Mouse (Mus musculus) limb, embryonic 10.5 days (tissue): Measurements from ENCODE around the gene Wdr83. TPM values are rescaled to one million over a fixed set of nuclear protein-coding genes. Genes with fewer than 3 reads are reported as not detected.
"Not testable (repeated sequence)": the region's sequence is repeated elsewhere in the genome, so short reads cannot be mapped to it uniquely, and the experiment has no call there.

Source experiments
- DNase-seq: peaks from one replicate; pipeline ENCODE4 v3.0.0-alpha.2; 2017; ENCODE audit warnings: low spot score
- H3K27ac ChIP-seq: fragments of 300-500 bp; sonication (generic); 2 replicates; pipeline ENCODE4 v1.5.1; 2016; ENCODE audit warnings: mild to moderate bottlenecking
- H3K27me3 ChIP-seq: fragments of 300-500 bp; sonication (generic); 2 replicates; pipeline ENCODE4 v1.6.1; 2016; ENCODE audit warnings: low read depth, mild to moderate bottlenecking; ENCODE audit not compliant: poor library complexity, severe bottlenecking
- H3K36me3 ChIP-seq: fragments of 300-500 bp; sonication (generic); 2 replicates; pipeline ENCODE4 v1.6.1; 2016; ENCODE audit warnings: mild to moderate bottlenecking, moderate library complexity
- H3K4me1 ChIP-seq: fragments of 300-500 bp; sonication (generic); 2 replicates; pipeline ENCODE4 v1.6.1; 2016
- H3K4me3 ChIP-seq: fragments of 300-500 bp; sonication (generic); 2 replicates; pipeline ENCODE4 v1.5.1; 2016; ENCODE audit warnings: mild to moderate bottlenecking, moderate library complexity
- H3K9me3 ChIP-seq: fragments of 300-500 bp; sonication (generic); replicated peaks from 2 replicates; pipeline ENCODE4 v1.6.1; 2016; ENCODE audit warnings: mild to moderate bottlenecking
- WGBS: fragments of 180-500 bp; shearing (Covaris S2); methylation state at CpG from one replicate; pipeline ENCODE4 v1.1.7; 2016; 5-methylcytosine and 5-hydroxymethylcytosine counted together
- polyA plus RNA-seq: library from polyadenylated mRNA; unstranded; fragments of >200 nt; fragmentation: Nextera tagmentation; extraction: Ambion mirVana; gene quantifications from 2 replicates; pipeline ENCODE4 v1.2.1, GENCODE M21; 2016

Wdr83 gene
- 62.5 and 66.4 TPM in 2 replicates for polyA plus RNA-seq

DNA sequence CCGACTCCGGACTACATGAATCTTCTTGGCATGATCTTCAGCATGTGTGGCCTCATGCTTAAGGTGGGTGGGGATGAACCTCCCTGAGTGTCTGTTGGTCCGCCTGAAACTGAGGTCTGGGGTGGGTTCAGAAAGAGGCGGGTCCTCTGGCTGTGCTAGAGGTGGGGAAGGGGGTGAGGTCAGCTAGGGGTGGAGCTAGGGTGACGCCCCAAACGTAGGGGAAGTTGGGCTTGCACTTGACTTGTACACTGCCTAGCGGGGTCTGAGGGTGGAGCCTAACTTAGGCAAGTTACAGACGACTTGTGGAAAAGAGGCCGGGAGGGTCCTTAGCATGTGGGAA lies at the start of gene Wdr83:
TSS of gene Wdr83 (minus strand) at position 91 of the 340 bp plus-strand sequence.
- H3K27me3 ChIP-seq = no peaks in the 10 kb centered on the region
- H3K36me3 ChIP-seq = peaks cover 46% of the 10 kb centered on the region
- H3K27ac ChIP-seq = peak within 1 kb of the TSS; percentile 87
- no peaks in the 10 kb centered on the region for H3K9me3 ChIP-seq
- DNase-seq = peak; percentile 62
- H3K4me1 ChIP-seq = peaks cover 42% of the 10 kb centered on the region
- WGBS = 2% methylated on average over 9 of the region's 9 CpGs
- H3K4me3 ChIP-seq = peak within 1 kb of the TSS; percentile 96

DNA sequence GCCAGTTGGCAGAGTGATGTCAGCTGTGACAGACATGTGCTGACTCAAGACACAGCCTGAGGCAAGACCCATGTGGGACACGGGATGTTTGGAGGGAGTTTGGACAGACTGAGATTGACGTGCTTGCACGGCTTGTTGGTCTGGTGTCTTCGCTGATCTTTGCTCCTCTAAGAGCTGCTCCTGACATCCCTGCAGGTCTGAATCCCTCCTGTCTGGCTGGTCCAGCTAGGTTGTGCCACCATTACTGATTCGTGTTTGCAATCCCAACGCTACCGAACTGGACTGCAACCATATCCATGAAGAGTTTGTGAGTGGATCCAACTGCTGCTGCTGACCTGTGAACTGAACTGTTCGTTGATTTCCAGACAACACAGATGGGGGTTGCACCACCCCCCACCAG lies 42.6 kb upstream of the Wdr83 start:
- Histone ChIP-seq H3K4me1 (peaks cover 3% of the 10 kb centered on the region), H3K27ac (no peak overlapping the region), H3K4me3 (no peak overlapping the region), H3K36me3 (no peaks in the 10 kb centered on the region), H3K27me3 (no peaks in the 10 kb centered on the region), H3K9me3 (no peaks in the 10 kb centered on the region)
- no peak for DNase-seq
- WGBS = 89% methylated on average over 8 of the region's 8 CpGs

DNA sequence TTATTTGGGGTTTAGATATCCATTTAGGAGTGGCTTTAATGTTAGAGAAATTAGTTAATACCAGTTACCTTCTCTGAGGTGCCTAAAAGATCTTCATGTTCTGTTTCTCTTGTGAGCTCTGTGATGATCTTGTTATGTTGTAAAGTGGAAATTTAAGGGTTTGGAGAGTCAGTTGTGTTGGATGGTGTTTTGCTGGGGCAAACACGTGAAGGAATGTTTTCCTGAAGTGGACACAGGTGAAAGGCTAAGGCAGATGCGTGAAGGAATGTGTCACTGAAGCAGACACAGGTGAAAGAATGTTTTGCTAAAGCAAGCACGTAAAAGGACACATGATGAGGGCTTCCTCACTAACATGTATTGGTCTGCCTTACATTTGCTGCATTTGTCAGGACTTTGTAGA lies 41.9 kb upstream of the Wdr83 start, which contains the start of gene Zfp791:
TSS of gene Zfp791 (minus strand) at position 101 of the 400 bp plus-strand sequence.
- 86% methylated on average over 3 of the region's 3 CpGs for WGBS
- Histone ChIP-seq H3K36me3 (no peaks in the 10 kb centered on the region), H3K27ac (no peak within 1 kb of the TSS), H3K9me3 (no peaks in the 10 kb centered on the region), H3K4me1 (peaks cover 3% of the 10 kb centered on the region), H3K4me3 (no peak within 1 kb of the TSS), H3K27me3 (no peaks in the 10 kb centered on the region)
- DNase-seq = no peak

DNA sequence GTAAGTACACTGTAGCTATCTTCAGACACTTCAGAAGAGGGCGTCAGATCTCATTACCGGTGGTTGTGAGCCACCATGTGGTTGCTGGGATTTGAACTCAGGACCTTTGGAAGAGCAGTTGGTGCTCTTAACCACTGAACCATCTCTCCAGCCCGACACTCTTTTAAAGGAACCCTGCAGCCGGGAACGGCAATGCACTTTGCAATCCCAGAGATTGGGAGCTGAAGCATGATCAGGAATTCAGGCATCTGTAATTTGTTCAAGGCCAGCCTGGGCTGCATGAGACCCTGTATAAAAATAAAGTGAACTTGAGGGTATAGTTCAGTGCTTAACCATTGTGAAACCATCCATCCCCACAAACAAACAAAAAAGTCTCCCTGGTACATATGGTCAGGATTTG lies 39.1 kb upstream of the Wdr83 start:
- H3K4me1 ChIP-seq, H3K9me3 ChIP-seq, H3K4me3 ChIP-seq, H3K27ac ChIP-seq, H3K27me3 ChIP-seq, DNase-seq, H3K36me3 ChIP-seq: not testable (repeated sequence)
- 77% methylated on average over 5 of the region's 5 CpGs for WGBS

DNA sequence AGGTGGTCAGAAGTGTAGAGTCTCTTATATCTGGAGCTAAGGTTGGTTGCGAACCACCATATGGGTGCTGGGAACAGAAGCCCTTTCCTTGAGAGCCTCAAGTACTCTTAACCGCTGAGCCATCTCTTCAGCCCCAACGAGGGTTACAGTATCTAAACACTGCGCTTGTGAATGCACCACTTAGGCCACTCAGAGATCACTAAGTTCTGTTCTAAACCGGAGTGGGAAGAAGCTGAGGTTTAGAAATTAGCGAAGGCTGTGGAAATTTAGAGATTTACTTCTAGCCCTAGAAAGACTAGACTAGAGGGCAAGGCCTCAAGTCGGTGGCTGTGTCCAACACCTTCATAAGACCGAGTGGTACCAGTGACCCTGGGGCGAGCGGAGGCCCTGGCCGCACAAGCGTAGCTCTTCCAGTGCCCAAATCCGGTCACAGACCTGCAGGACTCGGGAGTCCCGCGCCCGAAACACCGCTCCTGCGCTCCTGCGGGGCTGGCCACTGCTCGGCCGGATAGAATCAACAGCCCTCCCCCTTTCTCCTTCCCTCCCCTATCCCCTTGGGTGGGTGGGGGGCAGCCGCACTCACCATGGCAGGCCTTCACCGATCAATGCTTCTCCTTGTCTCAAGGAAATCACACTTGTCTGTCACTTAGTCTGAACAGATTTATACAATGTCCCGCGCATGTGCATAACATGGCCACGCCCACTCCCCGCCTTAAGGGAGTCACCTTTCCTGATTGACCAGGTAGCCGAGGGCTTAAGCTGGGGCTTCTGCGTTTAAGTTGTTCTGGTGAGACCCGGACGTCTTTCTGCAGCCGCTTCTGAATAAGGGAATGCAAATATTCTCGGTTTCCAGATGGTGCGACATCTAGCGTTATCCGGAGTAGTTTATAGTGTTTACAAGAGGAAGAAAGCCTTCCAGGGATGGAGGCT lies 38.2 kb upstream of the Wdr83 start:
- Histone ChIP-seq H3K27me3 (no peaks in the 10 kb centered on the region), H3K36me3 (no peaks in the 10 kb centered on the region), H3K27ac (peak overlapping the region; percentile 81), H3K9me3 (no peaks in the 10 kb centered on the region), H3K4me1 (peaks cover 3% of the 10 kb centered on the region), H3K4me3 (peak overlapping the region; percentile 68)
- WGBS = 7% methylated on average over 37 of the region's 37 CpGs
- DNase-seq = peak; percentile 86

DNA sequence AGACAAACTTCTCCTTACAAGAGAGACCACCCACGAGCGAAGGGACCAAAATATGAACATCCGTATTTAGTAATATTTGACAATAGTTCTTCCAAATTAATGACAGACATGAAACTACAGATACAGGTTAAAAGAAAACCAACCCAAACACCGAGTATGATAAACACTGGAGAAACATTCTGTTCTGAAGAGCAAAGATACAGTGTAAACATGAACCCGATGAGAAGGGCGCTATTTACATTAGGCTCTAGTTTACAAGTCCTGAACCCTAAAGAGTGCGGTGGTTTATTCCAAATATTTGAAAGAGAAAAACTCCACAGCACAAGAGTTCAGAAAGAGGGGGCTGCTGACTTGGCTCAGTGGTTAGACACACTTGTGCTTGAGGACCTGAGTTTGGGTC lies 35.9 kb upstream of the Wdr83 start:
- Histone ChIP-seq H3K9me3 (no peaks in the 10 kb centered on the region), H3K4me3 (no peak overlapping the region), H3K36me3 (peaks cover 5% of the 10 kb centered on the region; the same call in 1 of the 2 replicates), H3K27ac (no peak overlapping the region), H3K27me3 (no peaks in the 10 kb centered on the region), H3K4me1 (peaks cover 3% of the 10 kb centered on the region)
- no peak for DNase-seq
- WGBS = 92% methylated on average over 7 of the region's 7 CpGs

DNA sequence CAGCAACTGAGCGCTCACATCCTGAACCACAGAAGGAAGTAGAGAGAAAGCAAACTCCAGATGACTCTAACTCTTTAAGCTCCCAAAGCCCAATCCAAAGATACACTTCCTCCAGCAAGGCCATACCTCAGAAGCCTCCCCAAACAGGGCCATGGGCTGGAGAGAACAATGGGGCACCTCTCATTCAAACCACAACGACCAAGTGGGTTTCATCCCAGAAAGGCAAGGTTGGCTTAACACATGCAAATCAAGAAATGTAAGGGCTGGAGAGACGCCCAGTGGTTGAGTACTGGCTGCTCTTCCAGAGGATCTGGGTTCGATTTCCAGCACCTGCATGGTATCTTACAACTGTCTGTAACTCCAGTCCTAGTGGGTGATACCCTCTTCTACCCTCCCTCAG lies 34.4 kb upstream of the Wdr83 start:
- H3K9me3 ChIP-seq = no peaks in the 10 kb centered on the region
- WGBS = 79% methylated on average over 4 of the region's 4 CpGs
- H3K4me1 ChIP-seq = peaks cover 3% of the 10 kb centered on the region
- H3K27me3 ChIP-seq = no peaks in the 10 kb centered on the region
- peaks cover 18% of the 10 kb centered on the region for H3K36me3 ChIP-seq
- DNase-seq = no peak
- H3K4me3 ChIP-seq = no peak overlapping the region
- H3K27ac ChIP-seq = no peak overlapping the region

DNA sequence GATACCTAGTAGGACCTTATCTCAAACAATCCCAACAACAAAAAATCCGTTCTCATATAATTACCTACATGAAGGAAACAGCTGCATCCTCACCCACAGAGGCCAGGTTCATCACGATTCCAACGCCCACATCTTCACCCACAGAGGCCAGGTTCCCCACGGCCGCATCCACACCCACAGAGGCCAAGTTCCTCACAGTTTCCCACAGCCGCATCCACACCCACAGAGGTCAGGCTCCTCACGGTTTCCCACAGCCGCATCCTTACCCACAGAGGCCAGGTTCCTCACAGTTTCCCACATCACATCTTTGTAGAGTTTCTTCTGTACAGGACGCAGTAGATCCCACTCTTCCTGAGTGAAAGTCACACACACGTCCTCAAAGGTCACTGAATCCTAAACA lies 32.1 kb upstream of the Wdr83 start:
- DNase-seq = no peak
- 95% methylated on average over 10 of the region's 10 CpGs for WGBS
- Histone ChIP-seq H3K9me3 (no peaks in the 10 kb centered on the region), H3K27me3 (no peaks in the 10 kb centered on the region), H3K27ac (no peak overlapping the region), H3K36me3 (peaks cover 29% of the 10 kb centered on the region), H3K4me1 (no peaks in the 10 kb centered on the region), H3K4me3 (no peak overlapping the region)

DNA sequence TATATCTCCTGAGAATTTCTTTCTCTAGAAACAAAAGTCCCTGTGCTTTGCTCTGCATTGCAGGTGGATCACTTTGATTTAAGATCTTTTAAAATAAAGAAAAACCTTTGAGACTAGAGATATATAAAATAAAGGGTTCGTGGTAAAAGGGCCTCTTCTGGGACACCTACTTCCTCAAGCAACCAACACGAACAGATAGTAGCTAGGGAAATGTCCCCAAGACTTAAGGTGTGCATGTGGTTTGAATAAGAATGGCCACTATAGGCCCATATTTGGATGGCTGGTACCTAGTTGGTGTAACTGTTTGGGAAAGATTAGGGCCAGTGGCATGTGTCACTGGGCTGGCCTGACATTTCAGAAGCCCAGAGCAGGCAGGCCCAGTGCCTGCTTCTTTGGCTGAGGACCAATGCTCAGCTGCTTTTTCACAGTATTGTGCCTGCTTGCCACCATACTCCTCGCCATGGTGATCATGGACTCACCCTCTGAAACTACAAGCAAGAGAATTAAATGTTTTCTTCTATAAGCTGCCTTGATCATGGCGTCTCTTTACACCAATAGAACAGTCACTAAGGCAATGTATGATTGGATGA lies 19.1 kb upstream of the Wdr83 start:
- WGBS = 89% methylated on average over 4 of the region's 4 CpGs
- no peak for DNase-seq
- Histone ChIP-seq H3K9me3 (no peaks in the 10 kb centered on the region), H3K4me3 (no peak overlapping the region), H3K27ac (no peak overlapping the region), H3K36me3 (peaks cover 37% of the 10 kb centered on the region), H3K4me1 (no peaks in the 10 kb centered on the region), H3K27me3 (no peaks in the 10 kb centered on the region)

DNA sequence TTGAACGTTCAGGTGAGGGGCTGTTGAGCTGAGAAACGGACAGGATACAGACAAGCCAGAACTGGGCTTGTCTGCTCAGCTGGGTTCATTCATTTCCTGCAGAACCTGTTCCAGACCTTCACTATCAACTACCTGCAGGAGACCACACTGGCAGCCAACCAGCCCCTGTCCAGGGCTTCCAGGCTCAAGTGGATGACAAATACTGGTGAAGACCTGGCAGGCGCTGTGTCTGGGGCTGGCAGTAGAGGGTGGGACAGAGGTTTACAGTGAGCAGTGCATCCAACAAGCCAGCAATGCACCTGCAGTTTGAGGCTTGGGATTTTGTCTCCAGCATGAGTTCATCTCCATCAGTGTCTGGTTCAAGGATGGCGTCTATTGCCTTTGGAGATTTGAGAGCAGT lies 15.7 kb upstream of the Wdr83 start:
- no peak overlapping the region for H3K4me3 ChIP-seq
- no peaks in the 10 kb centered on the region for H3K4me1 ChIP-seq
- 90% methylated on average over 4 of the region's 4 CpGs for WGBS
- no peak for DNase-seq
- no peak overlapping the region for H3K27ac ChIP-seq
- H3K9me3 ChIP-seq = no peaks in the 10 kb centered on the region
- peaks cover 62% of the 10 kb centered on the region for H3K36me3 ChIP-seq
- H3K27me3 ChIP-seq = no peaks in the 10 kb centered on the region

DNA sequence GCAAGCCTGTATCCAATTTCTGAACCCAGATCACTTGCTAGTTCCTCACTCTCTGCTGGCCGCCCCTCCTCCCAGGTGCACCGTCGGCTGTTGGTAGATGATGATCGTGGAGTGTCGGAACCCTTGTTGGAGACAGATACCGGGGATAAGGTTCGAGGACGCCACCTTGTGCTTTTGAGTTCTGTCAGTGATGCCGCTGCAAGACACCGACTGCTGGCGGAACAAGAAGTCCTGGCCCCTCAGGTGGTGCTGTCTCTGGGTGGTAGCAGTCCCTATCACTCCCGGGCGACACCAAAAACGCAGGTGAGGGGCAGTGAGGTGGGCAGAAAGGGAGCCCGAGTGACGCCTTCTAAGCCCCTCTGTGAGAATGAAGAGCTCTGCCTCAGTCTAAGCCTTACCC lies 15.1 kb upstream of the Wdr83 start:
- WGBS = 95% methylated on average over 16 of the region's 16 CpGs
- Histone ChIP-seq H3K9me3 (no peaks in the 10 kb centered on the region), H3K4me1 (peaks cover 3% of the 10 kb centered on the region; the same call in 1 of the 2 replicates), H3K4me3 (no peak overlapping the region), H3K36me3 (peaks cover 67% of the 10 kb centered on the region), H3K27me3 (no peaks in the 10 kb centered on the region), H3K27ac (no peak overlapping the region)
- no peak for DNase-seq

DNA sequence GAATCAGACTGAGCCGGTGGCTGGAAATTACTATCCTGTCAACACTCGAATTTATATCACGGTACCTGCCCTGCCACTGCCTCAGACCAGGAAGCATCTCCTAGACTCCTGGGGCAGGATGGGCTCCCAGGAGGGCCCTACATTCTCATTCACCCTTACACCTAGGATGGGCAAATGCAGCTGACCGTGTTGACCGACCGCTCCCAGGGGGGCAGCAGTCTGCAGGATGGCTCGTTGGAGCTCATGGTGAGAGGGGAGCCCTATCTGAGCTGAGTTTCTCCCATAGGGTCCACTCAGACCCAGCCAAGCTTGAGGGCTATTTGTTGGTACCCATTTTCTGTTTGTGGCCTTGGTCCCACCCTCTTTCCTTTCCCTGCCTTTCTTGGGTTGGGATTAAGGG lies 14.5 kb upstream of the Wdr83 start:
- Histone ChIP-seq H3K4me1 (peaks cover 3% of the 10 kb centered on the region; the same call in 1 of the 2 replicates), H3K27ac (no peak overlapping the region), H3K27me3 (no peaks in the 10 kb centered on the region), H3K36me3 (peaks cover 72% of the 10 kb centered on the region), H3K4me3 (no peak overlapping the region), H3K9me3 (no peaks in the 10 kb centered on the region)
- WGBS = 94% methylated on average over 7 of the region's 7 CpGs
- DNase-seq = no peak

DNA sequence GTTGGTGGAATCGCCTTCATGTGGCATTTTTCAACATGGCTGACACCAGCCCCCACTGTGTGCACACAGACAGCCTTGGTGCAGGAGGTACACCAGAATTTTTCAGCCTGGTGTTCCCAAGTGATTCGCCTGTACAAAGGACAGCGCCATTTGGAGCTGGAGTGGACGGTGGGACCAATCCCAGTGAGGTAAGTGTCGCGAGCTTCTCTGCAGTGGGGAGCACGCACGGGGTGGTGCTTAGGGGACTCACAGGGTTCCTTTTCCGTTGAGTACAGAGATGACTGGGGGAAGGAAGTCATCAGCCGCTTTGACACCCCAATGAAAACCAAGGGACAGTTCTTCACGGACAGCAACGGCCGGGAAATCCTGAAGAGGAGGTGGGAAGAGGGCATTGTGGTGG lies 13.9 kb upstream of the Wdr83 start:
- Histone ChIP-seq H3K9me3 (no peaks in the 10 kb centered on the region), H3K36me3 (peaks cover 72% of the 10 kb centered on the region), H3K27ac (no peak overlapping the region), H3K27me3 (no peaks in the 10 kb centered on the region), H3K4me3 (no peak overlapping the region), H3K4me1 (peaks cover 3% of the 10 kb centered on the region; the same call in 1 of the 2 replicates)
- 93% methylated on average over 13 of the region's 13 CpGs for WGBS
- no peak for DNase-seq
